Mouse (Mus musculus): Measurements from ENCODE around the gene Ror2. TPM values are rescaled to one million over a fixed set of nuclear protein-coding genes. Genes with fewer than 3 reads are reported as not detected.
A peak's percentile ranks its signal among the peaks of the same experiment; 100 is the strongest.

Ror2 gene
- polyA plus RNA-seq, 1 experiment from 2014 or later, result 0.18 TPM

DNA sequence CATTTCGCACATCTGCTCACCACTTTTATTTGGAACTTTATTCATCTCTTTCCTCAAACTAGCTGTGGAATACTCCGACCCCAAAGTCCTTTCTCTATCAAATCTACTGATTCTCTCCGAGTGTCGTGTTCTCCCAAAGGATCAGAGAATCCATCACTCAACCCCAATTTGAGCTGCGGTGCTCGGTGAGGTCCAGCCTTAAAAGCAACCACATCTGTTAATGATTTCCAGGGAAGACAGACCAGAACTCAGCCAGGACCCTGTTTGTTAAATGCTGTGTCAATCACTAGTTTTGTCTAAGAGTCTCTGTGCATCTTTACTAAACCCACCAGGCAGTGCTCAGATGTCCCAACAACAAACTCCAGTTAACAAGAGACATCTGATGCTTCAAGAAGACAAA, 204.1 kb downstream of the Ror2 start:
- 56% methylated on average over 6 of the region's 6 CpGs for WGBS (ENCODE audit: insufficient replicate concordance)
- no peaks in the 10 kb centered on the region for H3K4me1 ChIP-seq (ENCODE audit: insufficient read depth)
- no peaks in the 10 kb centered on the region for H3K36me3 ChIP-seq (replicated peaks; ENCODE audit: insufficient read depth, low read length)
- DNase-seq (no peak), ATAC-seq (no peak)
- no peaks in the 10 kb centered on the region for H3K27me3 ChIP-seq (ENCODE audit: insufficient read depth, low read length)
- TF ChIP-seq CTCF (IDR thresholded peaks at IDR 0.05; ENCODE audit: low read depth) (no peak), EP300 (IDR thresholded peaks at IDR 0.05; ENCODE audit: low read depth) (no peak)
- no peak overlapping the region for H3K27ac ChIP-seq (ENCODE audit: low read depth)
- no peak overlapping the region for H3K9ac ChIP-seq (replicated peaks)
- no peak overlapping the region for H3K4me3 ChIP-seq (ENCODE audit: low read depth, low read length)
- no peaks in the 10 kb centered on the region for H3K9me3 ChIP-seq (ENCODE audit: low read length)
- no peak overlapping the region for H3K4me2 ChIP-seq (ENCODE audit: low read depth, low read length)

DNA sequence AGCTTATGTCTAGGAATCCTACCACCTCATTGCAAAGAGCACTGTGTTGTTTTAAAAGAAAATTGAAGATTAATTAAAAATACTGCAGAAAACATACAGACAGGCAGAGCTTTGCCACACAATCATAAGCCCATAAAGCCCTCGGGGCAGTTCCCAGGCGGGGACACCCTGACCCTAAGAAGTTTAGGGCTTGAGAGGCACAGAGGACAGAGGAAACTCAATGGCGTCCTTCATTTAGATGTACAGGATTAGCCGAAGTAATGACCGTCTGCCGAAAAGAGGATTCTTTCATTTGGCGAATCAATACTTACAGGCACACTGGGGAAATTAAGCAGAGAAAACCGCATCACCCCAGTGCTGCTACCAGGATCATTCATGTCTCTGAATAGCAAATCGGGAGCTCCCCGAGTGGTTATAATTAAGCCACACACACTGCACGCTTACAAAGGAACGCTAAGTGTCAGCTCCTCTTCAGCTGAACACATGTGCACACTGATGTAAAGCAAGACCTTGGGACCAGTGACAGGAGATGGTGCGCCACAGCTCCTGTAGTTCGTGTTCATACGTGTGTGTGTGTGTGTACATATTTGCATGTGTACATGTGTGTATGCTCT, 208.1 kb downstream of the Ror2 start:
- no peak overlapping the region for H3K4me2 ChIP-seq (ENCODE audit: low read depth, low read length)
- H3K27me3 ChIP-seq (ENCODE audit: insufficient read depth, low read length), result no peaks in the 10 kb centered on the region
- no peaks in the 10 kb centered on the region for H3K9me3 ChIP-seq (ENCODE audit: low read length)
- WGBS (ENCODE audit: insufficient replicate concordance), result 84% methylated on average over 15 of the region's 15 CpGs
- no peaks in the 10 kb centered on the region for H3K36me3 ChIP-seq (replicated peaks; ENCODE audit: insufficient read depth, low read length)
- H3K9ac ChIP-seq (replicated peaks), result no peak overlapping the region
- no peak for ATAC-seq
- no peak overlapping the region for H3K27ac ChIP-seq (ENCODE audit: low read depth)
- H3K4me3 ChIP-seq (ENCODE audit: low read depth, low read length), result no peak overlapping the region
- DNase-seq, result no peak
- no peak for TF ChIP-seq CTCF (IDR thresholded peaks at IDR 0.05; ENCODE audit: low read depth)
- TF ChIP-seq EP300 (IDR thresholded peaks at IDR 0.05; ENCODE audit: low read depth), result no peak
- no peaks in the 10 kb centered on the region for H3K4me1 ChIP-seq (ENCODE audit: insufficient read depth)

DNA sequence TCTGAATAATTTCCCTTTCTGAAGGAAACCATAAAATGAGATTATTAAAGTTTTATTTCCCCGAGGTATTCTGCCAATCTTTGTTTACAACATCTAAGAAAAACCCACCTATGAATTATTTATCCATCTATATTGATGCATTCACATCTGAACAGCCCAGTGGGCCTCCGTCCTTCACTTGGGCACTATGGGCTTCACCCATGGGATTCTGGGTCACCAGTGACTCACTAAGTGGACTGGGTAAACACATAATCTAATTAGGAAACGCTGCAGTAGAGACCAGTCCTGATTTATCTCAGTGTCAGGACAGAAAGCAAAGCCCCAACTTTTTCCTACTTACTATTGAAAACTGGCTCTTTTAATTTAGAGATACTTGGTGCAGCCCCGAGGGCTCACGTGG, 210.9 kb downstream of the Ror2 start:
- Histone ChIP-seq H3K9me3 (ENCODE audit: low read length) (no peaks in the 10 kb centered on the region), H3K4me3 (ENCODE audit: low read depth, low read length) (no peak overlapping the region), H3K4me1 (ENCODE audit: insufficient read depth) (no peaks in the 10 kb centered on the region), H3K27me3 (ENCODE audit: insufficient read depth, low read length) (no peaks in the 10 kb centered on the region), H3K36me3 (replicated peaks; ENCODE audit: insufficient read depth, low read length) (no peaks in the 10 kb centered on the region), H3K9ac (replicated peaks) (no peak overlapping the region), H3K27ac (ENCODE audit: low read depth) (no peak overlapping the region), H3K4me2 (ENCODE audit: low read depth, low read length) (no peak overlapping the region)
- DNase-seq (no peak), ATAC-seq (no peak)
- WGBS (ENCODE audit: insufficient replicate concordance), result 68% methylated on average over 5 of the region's 5 CpGs
- TF ChIP-seq EP300 (IDR thresholded peaks at IDR 0.05; ENCODE audit: low read depth) (no peak), CTCF (IDR thresholded peaks at IDR 0.05; ENCODE audit: low read depth) (no peak)

GRCm38 (mm10) chr13:53069076-53069690, 216.7 kb downstream of the Ror2 start:
- Histone ChIP-seq H3K9me3 (ENCODE audit: low read length) (no peaks in the 10 kb centered on the region), H3K4me3 (ENCODE audit: low read depth, low read length) (no peak overlapping the region), H3K4me1 (ENCODE audit: insufficient read depth) (peaks cover 2% of the 10 kb centered on the region; the same call in 1 of the 2 replicates), H3K27me3 (ENCODE audit: insufficient read depth, low read length) (no peaks in the 10 kb centered on the region), H3K9ac (replicated peaks) (no peak overlapping the region), H3K27ac (ENCODE audit: low read depth) (no peak overlapping the region), H3K36me3 (replicated peaks; ENCODE audit: insufficient read depth, low read length) (no peaks in the 10 kb centered on the region), H3K4me2 (ENCODE audit: low read depth, low read length) (no peak overlapping the region)
- TF ChIP-seq CTCF (IDR thresholded peaks at IDR 0.05; ENCODE audit: low read depth) (no peak), EP300 (IDR thresholded peaks at IDR 0.05; ENCODE audit: low read depth) (no peak)
- ATAC-seq (no peak), DNase-seq (no peak)
- 78% methylated on average over 22 of the region's 22 CpGs for WGBS (ENCODE audit: insufficient replicate concordance)

GRCm38 (mm10) chr13:53068461-53068860, 217.5 kb downstream of the Ror2 start:
- H3K9me3 ChIP-seq (ENCODE audit: low read length), result no peaks in the 10 kb centered on the region
- no peak overlapping the region for H3K4me2 ChIP-seq (ENCODE audit: low read depth, low read length)
- TF ChIP-seq EP300 (IDR thresholded peaks at IDR 0.05; ENCODE audit: low read depth), result no peak
- TF ChIP-seq CTCF (IDR thresholded peaks at IDR 0.05; ENCODE audit: low read depth), result no peak
- no peaks in the 10 kb centered on the region for H3K27me3 ChIP-seq (ENCODE audit: insufficient read depth, low read length)
- H3K4me1 ChIP-seq (ENCODE audit: insufficient read depth), result peaks cover 2% of the 10 kb centered on the region; the same call in 1 of the 2 replicates
- ATAC-seq (no peak), DNase-seq (no peak)
- WGBS (ENCODE audit: insufficient replicate concordance), result 91% methylated on average over 8 of the region's 8 CpGs
- H3K27ac ChIP-seq (ENCODE audit: low read depth), result no peak overlapping the region
- no peak overlapping the region for H3K9ac ChIP-seq (replicated peaks)
- no peaks in the 10 kb centered on the region for H3K36me3 ChIP-seq (replicated peaks; ENCODE audit: insufficient read depth, low read length)
- H3K4me3 ChIP-seq (ENCODE audit: low read depth, low read length), result no peak overlapping the region

DNA sequence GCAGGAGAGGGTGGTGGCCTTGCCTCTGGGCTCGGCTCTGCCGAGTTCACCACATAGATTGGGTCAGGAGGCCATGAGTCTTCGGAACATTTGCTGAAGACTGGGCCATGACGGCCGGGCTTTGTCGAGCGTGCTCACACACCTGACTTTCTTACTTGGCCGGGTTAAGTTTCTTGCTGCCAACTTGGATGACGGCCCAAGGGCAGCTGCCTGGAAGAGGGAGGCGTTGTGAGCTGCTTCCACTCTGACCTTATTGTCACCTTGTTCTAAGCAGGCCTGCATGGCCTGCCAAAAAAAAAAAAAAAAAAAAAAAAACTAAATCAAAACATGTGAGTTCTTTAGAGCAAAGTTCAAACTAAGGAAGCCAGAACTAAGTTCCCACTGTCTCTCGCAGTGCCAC, 218.0 kb downstream of the Ror2 start:
- ATAC-seq (peak; percentile 56; the same call in 1 of the 2 replicates), DNase-seq (no peak)
- TF ChIP-seq EP300 (IDR thresholded peaks at IDR 0.05; ENCODE audit: low read depth), result no peak
- TF ChIP-seq CTCF (IDR thresholded peaks at IDR 0.05; ENCODE audit: low read depth), result no peak
- Histone ChIP-seq H3K4me1 (ENCODE audit: insufficient read depth) (peaks cover 2% of the 10 kb centered on the region; the same call in 1 of the 2 replicates), H3K9me3 (ENCODE audit: low read length) (no peaks in the 10 kb centered on the region), H3K36me3 (replicated peaks; ENCODE audit: insufficient read depth, low read length) (no peaks in the 10 kb centered on the region), H3K4me2 (ENCODE audit: low read depth, low read length) (no peak overlapping the region), H3K27me3 (ENCODE audit: insufficient read depth, low read length) (no peaks in the 10 kb centered on the region), H3K9ac (replicated peaks) (no peak overlapping the region), H3K4me3 (ENCODE audit: low read depth, low read length) (no peak overlapping the region), H3K27ac (ENCODE audit: low read depth) (no peak overlapping the region)
- 78% methylated on average over 11 of the region's 11 CpGs for WGBS (ENCODE audit: insufficient replicate concordance)

Data from liver, postnatal 0 days (tissue).